Mouse (Mus musculus): Measurements from ENCODE around the gene Lcn2. TPM values are rescaled to one million over a fixed set of nuclear protein-coding genes. Genes with fewer than 3 reads are reported as not detected.
"Not testable (repeated sequence)": the region's sequence is repeated elsewhere in the genome, so short reads cannot be mapped to it uniquely, and the experiment has no call there.

Gene Lcn2
- total and polyA plus RNA-seq, 2 experiments, result 10.0 to 29.3 TPM

GRCm38 (mm10) chr2:32362817-32363340 lies 25.2 kb downstream of the Lcn2 start:
- whole genome bisulfite sequencing, result under 1% methylated on average over 53 of the region's 53 CpGs
- H3K4me3 ChIP-seq (ENCODE audit: insufficient read depth, low read depth, low read length), result peak overlapping the region; percentile 89
- H3K27me3 ChIP-seq (ENCODE audit: control insufficient read depth, insufficient read depth, low read length), result no peaks in the 10 kb centered on the region
- peaks cover 3% of the 10 kb centered on the region; the same call in 1 of the 2 replicates for H3K79me2 ChIP-seq (ENCODE audit: control insufficient read depth, insufficient read depth, low read length)
- peak overlapping the region; percentile 85 for H3K9ac ChIP-seq (ENCODE audit: low read depth, low read length)
- H3K4me1 ChIP-seq (ENCODE audit: control insufficient read depth, insufficient read depth, low read length), result peaks cover 7% of the 10 kb centered on the region; the same call in 1 of the 2 replicates
- TF ChIP-seq CTCF (IDR thresholded peaks at IDR 0.05; ENCODE audit: low read depth, low read length), result peak; percentile 89
- peak; percentile 58 for TF ChIP-seq POLR2A (IDR thresholded peaks at IDR 0.05; ENCODE audit: extremely low read depth, insufficient read depth, low read length)
- H3K36me3 ChIP-seq (ENCODE audit: control insufficient read depth, insufficient read depth, low read length), result peaks cover under 1% of the 10 kb centered on the region; the same call in 1 of the 2 replicates
- peak overlapping the region; percentile 95 for H3K27ac ChIP-seq (replicated peaks; ENCODE audit: insufficient read depth, low read depth, low read length)
- peak; percentile 86 for DNase-seq (ENCODE audit: extremely low read depth, low read depth, low spot score)

- peak overlapping the region; percentile 89 for H3K4me3 ChIP-seq (ENCODE audit: insufficient read depth, low read depth, low read length)
- H3K4me1 ChIP-seq (ENCODE audit: control insufficient read depth, insufficient read depth, low read length); H3K36me3 ChIP-seq (ENCODE audit: control insufficient read depth, insufficient read depth, low read length); H3K79me2 ChIP-seq (ENCODE audit: control insufficient read depth, insufficient read depth, low read length); H3K27me3 ChIP-seq (ENCODE audit: control insufficient read depth, insufficient read depth, low read length): not testable (repeated sequence)
- WGBS, result 18% methylated on average over 5 of the region's 5 CpGs
- peak; percentile 32 for DNase-seq (ENCODE audit: extremely low read depth, low read depth, low spot score)
- H3K27ac ChIP-seq (replicated peaks; ENCODE audit: insufficient read depth, low read depth, low read length), result peak overlapping the region; percentile 95
- peak overlapping the region; percentile 85 for H3K9ac ChIP-seq (ENCODE audit: low read depth, low read length)
These were observed 25.8 kb downstream of the Lcn2 start for GRCm38 (mm10) chr2:32362274-32362673.

- Histone ChIP-seq H3K4me3 (ENCODE audit: insufficient read depth, low read depth, low read length) (peak overlapping the region; percentile 86), H3K79me2 (ENCODE audit: control insufficient read depth, insufficient read depth, low read length) (peaks cover 3% of the 10 kb centered on the region; the same call in 1 of the 2 replicates), H3K36me3 (ENCODE audit: control insufficient read depth, insufficient read depth, low read length) (no peaks in the 10 kb centered on the region), H3K27ac (replicated peaks; ENCODE audit: insufficient read depth, low read depth, low read length) (peak overlapping the region; percentile 93), H3K27me3 (ENCODE audit: control insufficient read depth, insufficient read depth, low read length) (no peaks in the 10 kb centered on the region), H3K4me1 (ENCODE audit: control insufficient read depth, insufficient read depth, low read length) (peaks cover 7% of the 10 kb centered on the region; the same call in 1 of the 2 replicates), H3K9ac (ENCODE audit: low read depth, low read length) (peak overlapping the region; percentile 92)
- peak; percentile 51 for TF ChIP-seq POLR2A (IDR thresholded peaks at IDR 0.05; ENCODE audit: extremely low read depth, insufficient read depth, low read length)
- TF ChIP-seq CTCF (IDR thresholded peaks at IDR 0.05; ENCODE audit: low read depth, low read length), result peak; percentile 82
- peak; percentile 56 for DNase-seq (ENCODE audit: extremely low read depth, low read depth, low spot score)
- WGBS, result 2% methylated on average over 24 of the region's 24 CpGs
These were observed 26.6 kb downstream of the Lcn2 start for GRCm38 (mm10) chr2:32361437-32361836.

GRCm38 (mm10) chr2:32360741-32361140 lies 27.3 kb downstream of the Lcn2 start:
- Histone ChIP-seq H3K27ac (replicated peaks; ENCODE audit: insufficient read depth, low read depth, low read length) (peak overlapping the region; percentile 93), H3K36me3 (ENCODE audit: control insufficient read depth, insufficient read depth, low read length) (no peaks in the 10 kb centered on the region), H3K27me3 (ENCODE audit: control insufficient read depth, insufficient read depth, low read length) (no peaks in the 10 kb centered on the region), H3K4me1 (ENCODE audit: control insufficient read depth, insufficient read depth, low read length) (peaks cover 7% of the 10 kb centered on the region; the same call in 1 of the 2 replicates), H3K79me2 (ENCODE audit: control insufficient read depth, insufficient read depth, low read length) (peaks cover 3% of the 10 kb centered on the region; the same call in 1 of the 2 replicates), H3K4me3 (ENCODE audit: insufficient read depth, low read depth, low read length) (peak overlapping the region; percentile 46), H3K9ac (ENCODE audit: low read depth, low read length) (peak overlapping the region; percentile 61)
- 3% methylated on average over 14 of the region's 14 CpGs for WGBS
- TF ChIP-seq POLR2A (IDR thresholded peaks at IDR 0.05; ENCODE audit: extremely low read depth, insufficient read depth, low read length) (no peak), CTCF (IDR thresholded peaks at IDR 0.05; ENCODE audit: low read depth, low read length) (no peak)
- peak; percentile 90 for DNase-seq (ENCODE audit: extremely low read depth, low read depth, low spot score)

- no peak for DNase-seq (ENCODE audit: extremely low read depth, low read depth, low spot score)
These were observed 29.7 kb downstream of the Lcn2 start for GRCm38 (mm10) chr2:32358381-32358780.

GRCm38 (mm10) chr2:32357710-32358109 lies 30.3 kb downstream of the Lcn2 start:
- H3K27ac ChIP-seq (replicated peaks; ENCODE audit: insufficient read depth, low read depth, low read length), result no peak overlapping the region
- no peak overlapping the region for H3K4me3 ChIP-seq (ENCODE audit: insufficient read depth, low read depth, low read length)
- 76% methylated on average over 3 of the region's 3 CpGs for WGBS
- H3K36me3 ChIP-seq (ENCODE audit: control insufficient read depth, insufficient read depth, low read length), result no peaks in the 10 kb centered on the region
- no peak for DNase-seq (ENCODE audit: extremely low read depth, low read depth, low spot score)
- H3K4me1 ChIP-seq (ENCODE audit: control insufficient read depth, insufficient read depth, low read length), result peaks cover 4% of the 10 kb centered on the region; the same call in 1 of the 2 replicates
- H3K27me3 ChIP-seq (ENCODE audit: control insufficient read depth, insufficient read depth, low read length), result peaks cover 3% of the 10 kb centered on the region; the same call in 1 of the 2 replicates
- TF ChIP-seq CTCF (IDR thresholded peaks at IDR 0.05; ENCODE audit: low read depth, low read length) (no peak), POLR2A (IDR thresholded peaks at IDR 0.05; ENCODE audit: extremely low read depth, insufficient read depth, low read length) (no peak)
- no peak overlapping the region for H3K9ac ChIP-seq (ENCODE audit: low read depth, low read length)
- no peaks in the 10 kb centered on the region for H3K79me2 ChIP-seq (ENCODE audit: control insufficient read depth, insufficient read depth, low read length)

More at GRCm38 (mm10) chr2:32358381-32358780, 29.7 kb downstream of the Lcn2 start:
- H3K36me3 ChIP-seq (ENCODE audit: control insufficient read depth, insufficient read depth, low read length), result no peaks in the 10 kb centered on the region
- peaks cover 4% of the 10 kb centered on the region; the same call in 1 of the 2 replicates for H3K4me1 ChIP-seq (ENCODE audit: control insufficient read depth, insufficient read depth, low read length)
- H3K27ac ChIP-seq (replicated peaks; ENCODE audit: insufficient read depth, low read depth, low read length), result no peak overlapping the region
- H3K79me2 ChIP-seq (ENCODE audit: control insufficient read depth, insufficient read depth, low read length), result no peaks in the 10 kb centered on the region
- TF ChIP-seq POLR2A (IDR thresholded peaks at IDR 0.05; ENCODE audit: extremely low read depth, insufficient read depth, low read length), result no peak
- no peak for TF ChIP-seq CTCF (IDR thresholded peaks at IDR 0.05; ENCODE audit: low read depth, low read length)
- WGBS, result 84% methylated on average over 10 of the region's 10 CpGs
- H3K27me3 ChIP-seq (ENCODE audit: control insufficient read depth, insufficient read depth, low read length), result no peaks in the 10 kb centered on the region
- no peak overlapping the region for H3K4me3 ChIP-seq (ENCODE audit: insufficient read depth, low read depth, low read length)
- H3K9ac ChIP-seq (ENCODE audit: low read depth, low read length), result no peak overlapping the region

Data from liver, adult 2 months (tissue).